Mouse (Mus musculus) embryonic facial prominence, embryonic 14.5 days (tissue): ENCODE measurements at regions not wholly inside any gene's neighbourhood (a gene's known extent, or its start where the extent isn't known, plus 50 kb on each side); places are given as distances from the start of the nearest gene placed in this dataset.
"Not testable (repeated sequence)": the region's sequence is repeated elsewhere in the genome, so short reads cannot be mapped to it uniquely, and the experiment has no call there.

Source experiments
- ATAC-seq: fragments of 200-750 bp; cut with Nextera tagmentation; 2 replicates; pipeline ENCODE4 v1.8.0; 2017; ENCODE audit warnings: low read depth, moderate number of reproducible peaks, moderate TSS enrichment
- DNase-seq: peaks from one replicate; pipeline ENCODE4 v3.0.0-alpha.2; 2015; ENCODE audit warnings: low spot score
- H3K27ac ChIP-seq: fragments of 300-500 bp; sonication (generic); replicated peaks from 2 replicates; pipeline ENCODE4 v1.5.1; 2014; ENCODE audit warnings: low read depth, mild to moderate bottlenecking, low read length, moderate library complexity
- H3K27me3 ChIP-seq: fragments of 300-500 bp; sonication (generic); replicated peaks from 2 replicates; pipeline ENCODE4 v1.6.1; 2014; ENCODE audit warnings: low read length; ENCODE audit not compliant: control insufficient read depth, insufficient read depth
- H3K36me3 ChIP-seq: fragments of 300-500 bp; sonication (generic); 2 replicates; pipeline ENCODE4 v1.6.1; 2014; ENCODE audit warnings: low read length, mixed read lengths; ENCODE audit not compliant: control insufficient read depth, insufficient read depth
- H3K4me1 ChIP-seq: fragments of 300-500 bp; sonication (generic); 2 replicates; pipeline ENCODE4 v1.6.1; 2014; ENCODE audit warnings: antibody characterized with exemption, low read length; ENCODE audit not compliant: control insufficient read depth, insufficient read depth
- H3K4me2 ChIP-seq: fragments of 300-500 bp; sonication (generic); 2 replicates; pipeline ENCODE4 v1.6.1; 2014; ENCODE audit warnings: low read depth, mild to moderate bottlenecking, low read length, moderate library complexity, mixed read lengths
- H3K4me3 ChIP-seq: fragments of 300-500 bp; sonication (generic); 2 replicates; pipeline ENCODE4 v1.5.1; 2014; ENCODE audit warnings: low read depth, mild to moderate bottlenecking, low read length
- H3K9ac ChIP-seq: fragments of 300-500 bp; sonication (generic); 2 replicates; pipeline ENCODE4 v1.6.1; 2014; ENCODE audit warnings: low read depth, mild to moderate bottlenecking, low read length, moderate library complexity, mixed read lengths
- H3K9me3 ChIP-seq: fragments of 300-500 bp; sonication (generic); 2 replicates; pipeline ENCODE4 v1.6.1; 2016; ENCODE audit warnings: low read length; ENCODE audit not compliant: control insufficient read depth
- WGBS: fragments of 180-500 bp; shearing (Covaris S2); extraction: QIAGEN DNeasy Blood & Tissue Kit; methylation state at CpG from one replicate; pipeline ENCODE4 v1.1.7; 2014; 5-methylcytosine and 5-hydroxymethylcytosine counted together

- H3K27ac ChIP-seq, H3K4me1 ChIP-seq, H3K4me2 ChIP-seq, H3K9me3 ChIP-seq, ATAC-seq, H3K27me3 ChIP-seq, H3K9ac ChIP-seq, H3K36me3 ChIP-seq, H3K4me3 ChIP-seq: not testable (repeated sequence)
- peak; percentile 74 for DNase-seq
- 74% methylated on average over 2 of the region's 2 CpGs for WGBS
Measured at GRCm38 (mm10) chr3:8245195-8245789, 1364.6 kb downstream of the Zfp704 start.

GRCm38 (mm10) chr3:8244526-8245194 is 1365.2 kb downstream of the Zfp704 start:
- H3K4me1 ChIP-seq, ATAC-seq, H3K36me3 ChIP-seq, H3K9me3 ChIP-seq, H3K4me3 ChIP-seq, H3K27me3 ChIP-seq, H3K4me2 ChIP-seq, H3K27ac ChIP-seq, H3K9ac ChIP-seq: not testable (repeated sequence)
- 93% methylated on average over 4 of the region's 4 CpGs for WGBS
- peak; percentile 77 for DNase-seq

GRCm38 (mm10) chr3:8206623-8207404 is 1403.1 kb downstream of the Zfp704 start:
- no peaks in the 10 kb centered on the region for H3K9me3 ChIP-seq
- no peak overlapping the region for H3K27ac ChIP-seq
- ATAC-seq (no peak), DNase-seq (no peak)
- WGBS, result 85% methylated on average over 5 of the region's 6 CpGs
- H3K36me3 ChIP-seq, result no peaks in the 10 kb centered on the region
- no peak overlapping the region for H3K4me2 ChIP-seq
- H3K4me3 ChIP-seq, result no peak overlapping the region
- no peaks in the 10 kb centered on the region for H3K4me1 ChIP-seq
- no peaks in the 10 kb centered on the region for H3K27me3 ChIP-seq
- H3K9ac ChIP-seq, result no peak overlapping the region

DNA sequence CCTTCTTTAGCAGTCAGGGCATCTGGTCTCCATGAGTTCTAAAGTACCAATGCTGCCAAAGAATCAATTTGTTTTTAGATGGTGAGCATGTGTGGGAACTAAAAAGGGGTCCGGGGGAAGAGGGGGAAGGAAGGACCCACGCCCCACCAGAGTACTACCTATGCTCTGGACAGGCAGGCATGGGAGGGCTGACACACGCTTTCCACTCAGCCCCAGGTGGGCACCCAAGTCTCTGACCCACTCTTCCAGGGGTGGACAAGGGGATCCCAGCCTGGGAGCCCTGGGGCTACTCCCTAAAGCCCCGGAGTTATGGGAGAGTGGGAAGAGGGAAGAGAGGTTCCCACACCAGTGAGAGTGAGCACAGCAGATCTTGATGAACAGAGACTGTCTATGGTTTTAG is 1446.9 kb downstream of the Zfp704 start:
- Histone ChIP-seq H3K4me2 (no peak overlapping the region), H3K4me3 (no peak overlapping the region), H3K27me3 (no peaks in the 10 kb centered on the region), H3K9ac (no peak overlapping the region), H3K36me3 (no peaks in the 10 kb centered on the region), H3K27ac (no peak overlapping the region), H3K9me3 (no peaks in the 10 kb centered on the region), H3K4me1 (no peaks in the 10 kb centered on the region)
- DNase-seq (no peak), ATAC-seq (no peak)
- 76% methylated on average over 4 of the region's 4 CpGs for WGBS

DNA sequence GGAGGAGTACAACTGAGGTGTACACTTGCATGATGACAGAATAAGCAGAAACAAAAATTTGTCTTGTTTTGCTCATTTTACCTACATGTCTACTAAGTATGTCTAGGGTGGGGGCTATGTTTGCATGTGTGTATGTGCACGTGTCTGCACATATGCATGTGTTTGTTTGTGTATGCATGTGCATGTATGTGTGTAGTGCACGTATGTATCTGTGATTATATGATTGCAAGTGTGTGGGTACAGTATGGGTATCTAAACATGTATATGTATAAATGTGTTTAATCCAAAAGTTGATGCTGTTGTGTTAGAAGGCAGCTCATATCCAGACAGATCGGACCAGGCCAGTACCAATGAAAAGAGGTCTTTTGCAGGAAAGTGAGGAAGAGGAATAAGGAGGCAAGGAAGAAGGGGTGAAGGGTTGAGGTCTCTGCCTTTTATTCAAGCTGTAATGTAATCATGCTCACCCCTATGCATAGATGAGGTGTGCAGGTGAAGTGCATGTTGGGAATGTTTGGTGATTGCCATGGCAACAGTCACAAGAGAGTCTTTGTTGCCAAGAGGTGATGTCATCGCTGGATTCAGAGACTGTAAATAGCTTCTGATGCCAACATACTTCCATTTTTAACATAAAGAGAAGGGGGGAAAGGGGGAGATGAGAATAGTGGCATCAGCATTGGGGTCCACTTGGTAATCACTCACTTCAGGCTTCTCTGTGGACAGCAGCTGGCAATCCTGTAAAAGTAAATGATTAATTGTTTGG is 1447.7 kb downstream of the Zfp704 start:
- DNase-seq (peak; percentile 65), ATAC-seq (peak; percentile 71)
- 83% methylated on average over 4 of the region's 4 CpGs for WGBS

DNA sequence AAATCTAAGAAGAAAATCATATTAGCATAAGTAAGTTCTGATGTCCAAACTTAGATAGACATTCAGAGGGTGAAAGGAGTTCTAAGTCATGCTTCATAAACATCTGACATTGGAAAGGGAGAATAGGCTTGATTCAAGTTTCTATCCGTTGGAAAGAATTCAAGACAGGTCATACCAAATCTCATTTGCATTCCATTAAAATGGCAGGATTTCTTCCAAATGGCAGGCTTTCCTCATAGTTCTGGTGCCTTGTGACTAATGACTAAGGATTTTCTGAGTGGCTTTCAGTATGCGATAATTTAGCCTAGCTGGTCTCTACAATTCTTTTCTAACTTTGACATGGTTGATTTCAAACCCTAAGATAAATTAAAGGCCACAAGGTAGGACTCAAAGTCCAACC is 1466.9 kb downstream of the Zfp704 start:
- no peaks in the 10 kb centered on the region for H3K4me1 ChIP-seq
- H3K4me3 ChIP-seq, result no peak overlapping the region
- peaks cover 10% of the 10 kb centered on the region; the same call in 1 of the 2 replicates for H3K9me3 ChIP-seq
- 71% methylated on average over 2 of the region's 2 CpGs for WGBS
- no peaks in the 10 kb centered on the region for H3K27me3 ChIP-seq
- ATAC-seq, result no peak
- DNase-seq, result no peak
- H3K36me3 ChIP-seq, result no peaks in the 10 kb centered on the region
- H3K9ac ChIP-seq, result no peak overlapping the region
- no peak overlapping the region for H3K4me2 ChIP-seq
- no peak overlapping the region for H3K27ac ChIP-seq

More for the DNA sequence above, 1447.7 kb downstream of the Zfp704 start:
- Histone ChIP-seq H3K36me3 (no peaks in the 10 kb centered on the region), H3K9ac (no peak overlapping the region), H3K4me1 (no peaks in the 10 kb centered on the region), H3K4me2 (no peak overlapping the region), H3K9me3 (no peaks in the 10 kb centered on the region), H3K4me3 (no peak overlapping the region), H3K27ac (no peak overlapping the region), H3K27me3 (no peaks in the 10 kb centered on the region)

DNA sequence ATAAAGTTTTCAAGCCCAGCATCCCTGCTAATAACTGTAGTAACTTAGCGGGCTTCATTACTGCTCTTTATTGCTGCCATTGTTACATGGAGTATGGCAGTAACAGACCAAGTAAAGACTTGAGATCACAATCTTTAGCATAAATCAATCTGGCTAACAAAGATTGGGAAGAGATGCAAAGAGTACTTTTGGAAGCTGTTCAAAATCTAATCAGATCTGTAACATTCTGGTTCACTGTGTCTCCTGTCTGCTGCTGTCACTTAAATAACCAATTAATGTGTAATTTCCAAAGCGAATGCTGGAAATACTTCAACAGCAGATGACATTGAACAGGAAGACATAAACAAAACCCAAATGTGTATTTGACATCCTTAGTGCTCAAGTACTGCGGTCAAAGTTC is 1467.7 kb downstream of the Zfp704 start:
- Histone ChIP-seq H3K36me3 (no peaks in the 10 kb centered on the region), H3K4me1 (no peaks in the 10 kb centered on the region), H3K4me2 (no peak overlapping the region), H3K27ac (no peak overlapping the region), H3K27me3 (no peaks in the 10 kb centered on the region), H3K9ac (no peak overlapping the region), H3K4me3 (no peak overlapping the region), H3K9me3 (0 out of 2 replicates have a peak, but pooled peaks cover 7% of the 10 kb centered on the region)
- DNase-seq (peak; percentile 20), ATAC-seq (no peak)
- 70% methylated on average over 3 of the region's 3 CpGs for WGBS

- Histone ChIP-seq H3K9me3 (0 out of 2 replicates have a peak, but pooled peaks cover 3% of the 10 kb centered on the region), H3K27ac (no peak overlapping the region), H3K4me2 (no peak overlapping the region), H3K4me3 (no peak overlapping the region), H3K27me3 (no peaks in the 10 kb centered on the region), H3K9ac (no peak overlapping the region), H3K36me3 (no peaks in the 10 kb centered on the region), H3K4me1 (no peaks in the 10 kb centered on the region)
- peak; percentile 11 for DNase-seq
- ATAC-seq, result no peak
- WGBS, result 54% methylated on average over 2 of the region's 2 CpGs
Measured at GRCm38 (mm10) chr3:8141664-8142084, 1468.2 kb downstream of the Zfp704 start.
